Mouse (Mus musculus) lung, embryonic 16.5 days (tissue): Measurements from ENCODE around the gene Tbc1d24. TPM values are rescaled to one million over a fixed set of nuclear protein-coding genes. Genes with fewer than 3 reads are reported as not detected.
A peak's percentile ranks its signal among the peaks of the same experiment; 100 is the strongest.

Source experiments
- ATAC-seq: fragments of 200-750 bp; cut with Nextera tagmentation; 2 replicates; pipeline ENCODE4 v1.8.0; 2017; ENCODE audit warnings: low read depth, mild to moderate bottlenecking, moderate library complexity
- H3K27ac ChIP-seq: fragments of 300-500 bp; sonication (generic); 2 replicates; pipeline ENCODE4 v1.5.1; 2014; ENCODE audit warnings: mild to moderate bottlenecking, control low read depth, low read length
- H3K27me3 ChIP-seq: fragments of 300-500 bp; sonication (generic); 2 replicates; pipeline ENCODE4 v1.6.1; 2014; ENCODE audit warnings: low read depth, low read length, mixed read lengths; ENCODE audit not compliant: control insufficient read depth, insufficient read depth
- H3K36me3 ChIP-seq: fragments of 300-500 bp; sonication (generic); 2 replicates; pipeline ENCODE4 v1.6.1; 2014; ENCODE audit warnings: low read length; ENCODE audit not compliant: control insufficient read depth, insufficient read depth
- H3K4me1 ChIP-seq: fragments of 300-500 bp; sonication (generic); replicated peaks from 2 replicates; pipeline ENCODE4 v1.6.1; 2014; ENCODE audit warnings: low read length, mixed read lengths; ENCODE audit not compliant: control insufficient read depth, insufficient read depth
- H3K4me2 ChIP-seq: fragments of 300-500 bp; sonication (generic); 2 replicates; pipeline ENCODE4 v1.6.1; 2014; ENCODE audit warnings: low read depth, low read length, control low read depth
- H3K4me3 ChIP-seq: fragments of 300-500 bp; sonication (generic); 2 replicates; pipeline ENCODE4 v1.5.1; 2014; ENCODE audit warnings: mild to moderate bottlenecking, low read length, control low read depth
- H3K9ac ChIP-seq: fragments of 300-500 bp; sonication (generic); 2 replicates; pipeline ENCODE4 v1.6.1; 2014; ENCODE audit warnings: low read length, control low read depth
- H3K9me3 ChIP-seq: fragments of 300-500 bp; sonication (generic); 2 replicates; pipeline ENCODE4 v1.6.1; 2016; ENCODE audit warnings: low read length; ENCODE audit not compliant: control insufficient read depth
- WGBS: fragments of 180-500 bp; shearing (Covaris S2); extraction: QIAGEN DNeasy Blood & Tissue Kit; methylation state at CpG from one replicate; pipeline ENCODE4 v1.1.7; 2014; 5-methylcytosine and 5-hydroxymethylcytosine counted together
- polyA plus RNA-seq: library from polyadenylated mRNA; unstranded; fragments of >200 nt; fragmentation: Nextera tagmentation; extraction: Ambion mirVana; gene quantifications from 2 replicates; pipeline ENCODE4 v1.2.1, GENCODE M21; 2015

The Tbc1d24 gene
- polyA plus RNA-seq, 1 experiment from 2014 or later, result 4.6 TPM

GRCm38 (mm10) chr17:24206451-24207351 is 1.3 kb upstream of the Tbc1d24 start:
- ATAC-seq, result peak; percentile 32
- Histone ChIP-seq H3K36me3 (no peaks in the 10 kb centered on the region), H3K27me3 (peaks cover 21% of the 10 kb centered on the region), H3K4me2 (peak overlapping the region; percentile 96), H3K9ac (peak overlapping the region; percentile 63), H3K4me3 (peak overlapping the region; percentile 72), H3K9me3 (no peaks in the 10 kb centered on the region), H3K4me1 (peaks cover 55% of the 10 kb centered on the region), H3K27ac (no peak overlapping the region)
- 5% methylated on average over 61 of the region's 62 CpGs for WGBS

DNA sequence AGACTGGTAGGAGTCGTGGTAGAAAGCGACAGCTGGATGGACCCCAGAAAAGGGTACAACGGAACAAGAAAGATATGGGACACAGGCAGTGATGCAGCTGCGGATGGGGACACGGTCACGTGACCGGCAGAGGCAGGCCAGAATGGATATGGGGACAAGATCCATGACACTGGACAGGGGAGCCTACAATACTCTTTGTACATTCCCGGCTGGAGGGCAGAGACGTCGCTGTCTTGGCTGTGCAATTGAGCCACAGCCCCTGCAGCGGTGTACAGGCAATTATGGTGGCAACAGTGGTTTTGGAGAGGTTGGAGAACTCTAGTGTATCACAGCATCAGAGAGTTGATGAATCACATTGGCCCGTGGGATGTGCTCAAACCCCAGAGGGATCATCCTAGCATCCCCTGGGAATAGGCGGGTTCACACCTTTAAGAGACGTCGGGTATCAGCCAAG is 573 bp upstream of the Tbc1d24 start:
- Histone ChIP-seq H3K4me3 (peak overlapping the region; percentile 72), H3K4me1 (peaks cover 50% of the 10 kb centered on the region), H3K27me3 (peaks cover 21% of the 10 kb centered on the region), H3K9me3 (no peaks in the 10 kb centered on the region), H3K36me3 (no peaks in the 10 kb centered on the region), H3K9ac (peak overlapping the region; percentile 79), H3K4me2 (peak overlapping the region; percentile 96), H3K27ac (peak overlapping the region; percentile 4; the same call in 1 of the 2 replicates)
- WGBS, result 5% methylated on average over 15 of the region's 15 CpGs
- peak; percentile 25 for ATAC-seq

DNA sequence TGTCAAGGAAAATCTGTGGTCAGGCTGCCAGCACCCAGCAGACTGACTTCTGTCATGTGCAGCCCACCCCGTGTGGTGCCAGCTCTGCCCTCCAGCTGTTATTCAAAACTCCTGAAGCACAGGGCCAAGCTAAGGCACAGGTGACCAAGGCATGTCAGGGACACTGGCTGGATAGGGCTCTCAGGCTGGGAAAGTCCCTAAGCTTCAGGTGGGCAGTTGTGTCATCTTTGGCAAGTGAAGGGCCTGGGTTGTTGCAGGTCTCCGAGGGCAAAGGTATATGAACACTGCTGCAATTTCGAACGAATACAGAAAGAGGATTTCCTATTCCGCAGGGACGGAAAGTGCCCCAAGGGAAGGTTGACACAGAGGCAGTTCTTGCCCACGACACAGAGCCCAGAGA is 516 bp downstream of the Tbc1d24 start:
- WGBS, result 3% methylated on average over 7 of the region's 7 CpGs
- ATAC-seq, result no peak
- peak overlapping the region; percentile 79 for H3K9ac ChIP-seq
- peak overlapping the region; percentile 96 for H3K4me2 ChIP-seq
- H3K27ac ChIP-seq, result no peak overlapping the region
- peaks cover 48% of the 10 kb centered on the region for H3K4me1 ChIP-seq
- H3K4me3 ChIP-seq, result peak overlapping the region; percentile 72
- H3K27me3 ChIP-seq, result peaks cover 21% of the 10 kb centered on the region
- H3K36me3 ChIP-seq, result no peaks in the 10 kb centered on the region
- H3K9me3 ChIP-seq, result no peaks in the 10 kb centered on the region

GRCm38 (mm10) chr17:24203611-24204534 is 1.5 kb downstream of the Tbc1d24 start:
- 50% methylated on average over 3 of the region's 3 CpGs for WGBS
- no peak overlapping the region for H3K9ac ChIP-seq
- H3K27me3 ChIP-seq, result peaks cover 21% of the 10 kb centered on the region
- H3K4me1 ChIP-seq, result peaks cover 42% of the 10 kb centered on the region
- no peak overlapping the region for H3K4me3 ChIP-seq
- H3K36me3 ChIP-seq, result no peaks in the 10 kb centered on the region
- H3K9me3 ChIP-seq, result no peaks in the 10 kb centered on the region
- peak overlapping the region; percentile 96 for H3K4me2 ChIP-seq
- H3K27ac ChIP-seq, result no peak overlapping the region
- ATAC-seq, result no peak

GRCm38 (mm10) chr17:24203068-24203467 is 2.3 kb downstream of the Tbc1d24 start:
- Histone ChIP-seq H3K4me1 (peaks cover 34% of the 10 kb centered on the region), H3K4me2 (no peak overlapping the region), H3K36me3 (no peaks in the 10 kb centered on the region), H3K9me3 (no peaks in the 10 kb centered on the region), H3K27me3 (peaks cover 18% of the 10 kb centered on the region), H3K27ac (no peak overlapping the region), H3K4me3 (no peak overlapping the region), H3K9ac (no peak overlapping the region)
- 57% methylated on average over 4 of the region's 4 CpGs for WGBS
- no peak for ATAC-seq

GRCm38 (mm10) chr17:24201092-24201491 is 4.3 kb downstream of the Tbc1d24 start:
- Histone ChIP-seq H3K27me3 (peaks cover 3% of the 10 kb centered on the region), H3K4me2 (no peak overlapping the region), H3K4me1 (peaks cover 14% of the 10 kb centered on the region), H3K36me3 (no peaks in the 10 kb centered on the region), H3K4me3 (no peak overlapping the region), H3K27ac (no peak overlapping the region), H3K9me3 (no peaks in the 10 kb centered on the region), H3K9ac (no peak overlapping the region)
- WGBS, result 70% methylated on average over 4 of the region's 4 CpGs
- ATAC-seq, result no peak

- no peak for ATAC-seq
- Histone ChIP-seq H3K9ac (no peak overlapping the region), H3K36me3 (no peaks in the 10 kb centered on the region), H3K4me1 (peaks cover 7% of the 10 kb centered on the region), H3K4me3 (no peak overlapping the region), H3K27me3 (no peaks in the 10 kb centered on the region), H3K9me3 (no peaks in the 10 kb centered on the region), H3K27ac (no peak overlapping the region), H3K4me2 (no peak overlapping the region)
- 60% methylated on average over 4 of the region's 4 CpGs for WGBS
Measured at GRCm38 (mm10) chr17:24199741-24200140, 5.6 kb downstream of the Tbc1d24 start.

DNA sequence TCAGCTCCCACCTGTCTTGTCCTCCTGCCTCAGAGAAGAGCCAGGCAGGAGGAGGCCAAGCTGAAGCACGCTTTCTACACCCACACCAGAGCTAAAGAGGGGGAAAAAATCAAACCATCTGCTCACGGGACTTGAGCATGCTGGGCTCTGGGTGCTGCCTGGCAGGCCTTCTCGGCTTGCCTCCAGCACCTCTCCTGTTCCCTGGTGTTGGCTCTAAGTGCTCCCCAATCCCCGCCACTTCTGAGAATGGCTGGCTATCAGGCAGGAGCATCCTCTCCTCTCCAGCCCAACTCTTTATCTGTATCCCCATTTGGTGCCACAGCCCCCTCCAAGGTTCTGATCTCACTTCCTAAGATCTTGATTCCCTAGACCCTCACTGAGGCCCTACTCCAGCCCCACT is 6.1 kb downstream of the Tbc1d24 start:
- Histone ChIP-seq H3K27me3 (no peaks in the 10 kb centered on the region), H3K36me3 (no peaks in the 10 kb centered on the region), H3K4me3 (no peak overlapping the region), H3K9ac (no peak overlapping the region), H3K4me1 (peaks cover 2% of the 10 kb centered on the region; the same call in 1 of the 2 replicates), H3K27ac (no peak overlapping the region), H3K9me3 (no peaks in the 10 kb centered on the region), H3K4me2 (no peak overlapping the region)
- WGBS, result 74% methylated on average over 4 of the region's 4 CpGs
- no peak for ATAC-seq
